Mouse (Mus musculus) olfactory bulb, adult 2 months (tissue): ENCODE data around the gene Cnep1r1.

Experiments used
- CTCF ChIP-seq: fragments of 200-500 bp; IDR thresholded peaks from 2 replicates; pipeline ENCODE4 v1.5.1; 2012; ENCODE audit warnings: low read depth, mild to moderate bottlenecking, low read length, moderate library complexity; ENCODE audit not compliant: insufficient read depth
- POLR2A ChIP-seq: fragments of 200-500 bp; IDR thresholded peaks from 2 replicates; pipeline ENCODE4 v1.6.1; 2012; ENCODE audit warnings: mild to moderate bottlenecking, low read depth, low read length, moderate library complexity; ENCODE audit not compliant: insufficient read depth

DNA sequence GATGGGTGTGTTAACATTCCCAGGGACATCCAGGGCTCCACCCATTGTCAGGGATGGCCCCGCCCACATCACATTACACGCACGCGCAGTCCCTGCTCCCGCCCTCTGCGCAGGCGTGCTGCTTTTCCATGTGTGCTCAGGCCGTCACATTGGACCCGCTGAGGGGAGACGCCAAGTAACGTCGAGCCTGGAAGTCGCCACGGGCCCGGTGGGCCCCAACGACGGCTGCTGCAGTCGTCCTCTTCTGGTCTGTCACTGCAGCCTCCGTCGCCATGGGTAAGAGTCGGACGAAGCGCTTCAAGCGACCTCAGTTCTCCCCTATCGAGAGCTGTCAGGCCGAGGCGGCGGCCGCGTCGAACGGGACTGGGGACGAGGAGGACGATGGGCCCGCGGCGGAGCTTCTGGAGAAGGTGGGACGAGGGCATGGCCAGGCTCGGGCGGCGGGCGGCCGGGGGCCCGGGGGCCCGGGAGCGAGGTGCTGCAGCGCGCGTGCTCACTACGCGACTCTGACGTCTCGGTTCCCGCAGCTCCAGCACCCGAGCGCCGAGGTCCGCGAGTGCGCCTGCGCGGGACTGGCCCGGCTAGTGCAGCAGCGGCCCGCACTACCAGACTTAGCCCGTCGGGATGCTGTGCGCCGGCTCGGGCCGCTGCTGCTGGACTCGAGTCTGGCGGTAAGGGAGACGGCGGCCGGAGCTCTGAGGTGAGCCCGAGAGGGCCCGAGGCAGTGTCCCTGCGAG, 19.3 kb downstream of the Cnep1r1 start, which contains the start of gene Heatr3:
- TF ChIP-seq POLR2A (peak; percentile 87), CTCF (peak; percentile 7; the same call in 1 of the 2 replicates)
